Mouse (Mus musculus): ENCODE results near the gene Ttc28.

GRCm38 (mm10) chr5:110944326-110944725, 64.7 kb downstream of the Ttc28 start:
- TF ChIP-seq GATA1 (IDR thresholded peaks at IDR 0.05; ENCODE audit: borderline replicate concordance, low read length) = no peak
- TF ChIP-seq FLI1 (IDR thresholded peaks at IDR 0.05; ENCODE audit: low read length) = no peak
